ENCODE assay signal across 25 mouse cellular contexts in the genomic region with DNA sequence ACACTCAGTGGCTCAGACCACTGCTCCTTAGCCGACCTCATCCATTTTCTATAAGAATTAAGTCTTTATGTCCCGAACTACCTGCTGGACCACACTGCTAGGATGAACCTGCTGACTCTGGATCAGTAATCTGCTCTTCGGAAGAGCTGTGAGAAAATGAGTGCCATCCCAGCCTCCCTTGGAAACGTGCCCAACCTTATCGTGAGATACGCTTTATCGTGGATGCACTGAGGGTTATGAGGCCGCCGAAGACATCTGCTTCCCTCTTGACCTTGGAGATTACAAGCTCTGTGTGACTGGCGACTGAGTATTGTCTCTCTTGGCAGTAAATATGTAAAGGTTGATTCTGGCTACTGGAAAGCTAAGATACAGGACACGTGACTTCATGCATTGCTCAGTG. TPM values are rescaled to one million over a fixed set of nuclear protein-coding genes. Genes with fewer than 3 reads are reported as not detected.
"Had no signal": no experiment of that assay in that cellular context is flagged by ENCODE, and none has a peak within 500 bp of the region (broad histone marks: within the 10 kb centered on the region; RNA-seq: fewer than 3 reads in every experiment).

No protein-coding gene starts in this region.

- H3K9ac ChIP-seq: limb, embryonic 12.5 days; limb, embryonic 15.5 days; liver, embryonic 14.5 days; liver, postnatal 0 days; lung, embryonic 14.5 days; midbrain, embryonic 15.5 days; neural tube, embryonic 12.5 days; neural tube, embryonic 15.5 days; stomach, embryonic 15.5 days had no signal

- H3K4me1 ChIP-seq: limb, embryonic 12.5 days; limb, embryonic 15.5 days; midbrain, embryonic 10.5 days; midbrain, embryonic 15.5 days; neural tube, embryonic 12.5 days; neural tube, embryonic 15.5 days; stomach, embryonic 15.5 days had no signal

- H3K27ac ChIP-seq: limb, embryonic 12.5 days; limb, embryonic 15.5 days; liver, embryonic 14.5 days; macrophage; midbrain, embryonic 10.5 days; midbrain, embryonic 15.5 days; neural tube, embryonic 12.5 days; neural tube, embryonic 15.5 days; stomach, embryonic 15.5 days had no signal

- H3K36me3 ChIP-seq: limb, embryonic 12.5 days; limb, embryonic 15.5 days; midbrain, embryonic 10.5 days; midbrain, embryonic 15.5 days; neural tube, embryonic 12.5 days; neural tube, embryonic 15.5 days; stomach, embryonic 15.5 days had no signal

- H3K9me3 ChIP-seq: limb, embryonic 15.5 days; midbrain, embryonic 15.5 days; neural tube, embryonic 12.5 days; neural tube, embryonic 15.5 days; stomach, embryonic 15.5 days had no signal

- H3K4me2 ChIP-seq: limb, embryonic 12.5 days; limb, embryonic 15.5 days; liver, embryonic 11.5 days; lung, embryonic 14.5 days; midbrain, embryonic 15.5 days; neural tube, embryonic 12.5 days; neural tube, embryonic 15.5 days; stomach, embryonic 15.5 days had no signal

- ATAC-seq: liver, postnatal 0 days; lung, postnatal 0 days; midbrain, embryonic 15.5 days had no signal

- DNase-seq: kidney, adult 18-20 months; kidney, adult 9 months; kidney, postnatal 14 days; kidney, postnatal 4 days; left cerebral cortex, postnatal 4 days; liver, postnatal 0 days; lung, embryonic 14.5 days; retina, postnatal 1 day; right cerebral cortex, postnatal 25 days; spleen, adult 18-20 months; thymus, adult 2 months; thymus, postnatal 14 days; thymus, postnatal 4 days had no signal

- H3K4me3 ChIP-seq: limb, embryonic 12.5 days; limb, embryonic 15.5 days; megakaryocyte, embryonic 14.5 days; midbrain, embryonic 10.5 days; midbrain, embryonic 15.5 days; neural tube, embryonic 12.5 days; neural tube, embryonic 15.5 days; stomach, embryonic 15.5 days had no signal

- H3K27me3 ChIP-seq: limb, embryonic 12.5 days; limb, embryonic 15.5 days; midbrain, embryonic 15.5 days; neural tube, embryonic 12.5 days; neural tube, embryonic 15.5 days; stomach, embryonic 15.5 days had no signal

RNA-seq across cellular contexts. Expression of a gene that starts 38.5 kb away (rescaled TPM):
- polyA plus RNA-seq: macrophage had no signal
